Mouse (Mus musculus): Measurements from ENCODE around the gene 1700013G24Rik. TPM values are rescaled to one million over a fixed set of nuclear protein-coding genes. Genes with fewer than 3 reads are reported as not detected.
"Not testable (repeated sequence)": the region's sequence is repeated elsewhere in the genome, so short reads cannot be mapped to it uniquely, and the experiment has no call there.

1700013G24Rik gene
- polyA plus RNA-seq (2015; fragmentation: Nextera tagmentation; extraction: Ambion mirVana): not detected in 2 replicates

- Histone ChIP-seq H3K4me3 (ENCODE audit: low read length) (no peak within 1 kb of the TSS), H3K36me3 (ENCODE audit: control insufficient read depth, insufficient read depth) (no peaks in the 10 kb centered on the region), H3K27me3 (ENCODE audit: control insufficient read depth, insufficient read depth, low read length) (no peaks in the 10 kb centered on the region), H3K4me2 (ENCODE audit: low read depth, low read length) (no peak within 1 kb of the TSS), H3K9ac (ENCODE audit: low read length) (no peak within 1 kb of the TSS), H3K9me3 (replicated peaks; ENCODE audit: control insufficient read depth, low read length) (no peaks in the 10 kb centered on the region), H3K4me1 (ENCODE audit: control insufficient read depth, insufficient read depth, low read length) (peaks cover 19% of the 10 kb centered on the region), H3K27ac (ENCODE audit: low read length) (no peak within 1 kb of the TSS)
- ATAC-seq (replicated peaks; ENCODE audit: extremely low read depth, insufficient read depth, low FRiP score): no peak
- WGBS: 84% methylated on average over 8 of the region's 8 CpGs
Measured at GRCm38 (mm10) chr4:137453234-137453767, at the start of gene 1700013G24Rik. Gene 1700013G24Rik, plus strand, starts transcription at chr4:137453284.

- Histone ChIP-seq H3K27ac (ENCODE audit: low read length) (no peak overlapping the region), H3K4me3 (ENCODE audit: low read length) (no peak overlapping the region), H3K9ac (ENCODE audit: low read length) (no peak overlapping the region), H3K9me3 (replicated peaks; ENCODE audit: control insufficient read depth, low read length) (no peaks in the 10 kb centered on the region), H3K4me2 (ENCODE audit: low read depth, low read length) (no peak overlapping the region), H3K4me1 (ENCODE audit: control insufficient read depth, insufficient read depth, low read length) (no peaks in the 10 kb centered on the region), H3K36me3 (ENCODE audit: control insufficient read depth, insufficient read depth) (no peaks in the 10 kb centered on the region), H3K27me3 (ENCODE audit: control insufficient read depth, insufficient read depth, low read length) (no peaks in the 10 kb centered on the region)
- WGBS: 74% methylated on average over 3 of the region's 3 CpGs
- ATAC-seq (replicated peaks; ENCODE audit: extremely low read depth, insufficient read depth, low FRiP score): no peak
Measured at GRCm38 (mm10) chr4:137405571-137405970, 47.5 kb upstream of the 1700013G24Rik start.

GRCm38 (mm10) chr4:137409691-137410090 lies 43.4 kb upstream of the 1700013G24Rik start, which contains the start of gene Cela3a:
Gene Cela3a, minus strand, starts transcription at chr4:137409791.
- Histone ChIP-seq H3K4me2 (ENCODE audit: low read depth, low read length) (no peak within 1 kb of the TSS), H3K27ac (ENCODE audit: low read length) (no peak within 1 kb of the TSS), H3K9me3 (replicated peaks; ENCODE audit: control insufficient read depth, low read length) (no peaks in the 10 kb centered on the region), H3K4me3 (ENCODE audit: low read length) (no peak within 1 kb of the TSS), H3K4me1 (ENCODE audit: control insufficient read depth, insufficient read depth, low read length) (0 out of 2 replicates have a peak, but pooled peaks cover 3% of the 10 kb centered on the region), H3K27me3 (ENCODE audit: control insufficient read depth, insufficient read depth, low read length) (no peaks in the 10 kb centered on the region), H3K9ac (ENCODE audit: low read length) (no peak within 1 kb of the TSS), H3K36me3 (ENCODE audit: control insufficient read depth, insufficient read depth) (no peaks in the 10 kb centered on the region)
- ATAC-seq (replicated peaks; ENCODE audit: extremely low read depth, insufficient read depth, low FRiP score): no peak
- 88% methylated on average over 5 of the region's 5 CpGs for WGBS

GRCm38 (mm10) chr4:137412185-137412709 lies 40.8 kb upstream of the 1700013G24Rik start:
- not testable (repeated sequence) for H3K4me3 ChIP-seq (ENCODE audit: low read length); H3K36me3 ChIP-seq (ENCODE audit: control insufficient read depth, insufficient read depth); H3K4me1 ChIP-seq (ENCODE audit: control insufficient read depth, insufficient read depth, low read length); H3K27me3 ChIP-seq (ENCODE audit: control insufficient read depth, insufficient read depth, low read length); ATAC-seq (replicated peaks; ENCODE audit: extremely low read depth, insufficient read depth, low FRiP score); H3K4me2 ChIP-seq (ENCODE audit: low read depth, low read length); H3K9me3 ChIP-seq (replicated peaks; ENCODE audit: control insufficient read depth, low read length); H3K9ac ChIP-seq (ENCODE audit: low read length); H3K27ac ChIP-seq (ENCODE audit: low read length)
- 63% methylated on average over 7 of the region's 7 CpGs for WGBS

- no peak overlapping the region for H3K27ac ChIP-seq (ENCODE audit: low read length)
- no peak overlapping the region for H3K4me2 ChIP-seq (ENCODE audit: low read depth, low read length)
- no peaks in the 10 kb centered on the region for H3K9me3 ChIP-seq (replicated peaks; ENCODE audit: control insufficient read depth, low read length)
- WGBS: 57% methylated on average over 1 of the region's 1 CpGs
- no peak for ATAC-seq (replicated peaks; ENCODE audit: extremely low read depth, insufficient read depth, low FRiP score)
- H3K36me3 ChIP-seq (ENCODE audit: control insufficient read depth, insufficient read depth): no peaks in the 10 kb centered on the region
- H3K9ac ChIP-seq (ENCODE audit: low read length): no peak overlapping the region
- no peaks in the 10 kb centered on the region for H3K27me3 ChIP-seq (ENCODE audit: control insufficient read depth, insufficient read depth, low read length)
- 0 out of 2 replicates have a peak, but pooled peaks cover 3% of the 10 kb centered on the region for H3K4me1 ChIP-seq (ENCODE audit: control insufficient read depth, insufficient read depth, low read length)
- no peak overlapping the region for H3K4me3 ChIP-seq (ENCODE audit: low read length)
Measured at GRCm38 (mm10) chr4:137414936-137415335, 38.1 kb upstream of the 1700013G24Rik start.

- 61% methylated on average over 11 of the region's 11 CpGs for WGBS
- H3K9me3 ChIP-seq (replicated peaks; ENCODE audit: control insufficient read depth, low read length): no peaks in the 10 kb centered on the region
- no peak overlapping the region for H3K4me3 ChIP-seq (ENCODE audit: low read length)
- no peak for ATAC-seq (replicated peaks; ENCODE audit: extremely low read depth, insufficient read depth, low FRiP score)
- no peak overlapping the region for H3K9ac ChIP-seq (ENCODE audit: low read length)
- H3K27ac ChIP-seq (ENCODE audit: low read length): no peak overlapping the region
- no peaks in the 10 kb centered on the region for H3K4me1 ChIP-seq (ENCODE audit: control insufficient read depth, insufficient read depth, low read length)
- no peaks in the 10 kb centered on the region for H3K36me3 ChIP-seq (ENCODE audit: control insufficient read depth, insufficient read depth)
- no peaks in the 10 kb centered on the region for H3K27me3 ChIP-seq (ENCODE audit: control insufficient read depth, insufficient read depth, low read length)
- H3K4me2 ChIP-seq (ENCODE audit: low read depth, low read length): no peak overlapping the region
Measured at GRCm38 (mm10) chr4:137417712-137418564, 35.1 kb upstream of the 1700013G24Rik start.

- Histone ChIP-seq H3K9me3 (replicated peaks; ENCODE audit: control insufficient read depth, low read length) (no peaks in the 10 kb centered on the region), H3K4me3 (ENCODE audit: low read length) (no peak within 1 kb of the TSS), H3K9ac (ENCODE audit: low read length) (no peak within 1 kb of the TSS), H3K27me3 (ENCODE audit: control insufficient read depth, insufficient read depth, low read length) (no peaks in the 10 kb centered on the region), H3K4me1 (ENCODE audit: control insufficient read depth, insufficient read depth, low read length) (no peaks in the 10 kb centered on the region), H3K27ac (ENCODE audit: low read length) (no peak within 1 kb of the TSS), H3K4me2 (ENCODE audit: low read depth, low read length) (no peak within 1 kb of the TSS), H3K36me3 (ENCODE audit: control insufficient read depth, insufficient read depth) (no peaks in the 10 kb centered on the region)
- 61% methylated on average over 4 of the region's 4 CpGs for WGBS
- no peak for ATAC-seq (replicated peaks; ENCODE audit: extremely low read depth, insufficient read depth, low FRiP score)
Measured at GRCm38 (mm10) chr4:137430502-137430901, 22.6 kb upstream of the 1700013G24Rik start, which contains the start of gene Cela3b. Gene Cela3b, minus strand, starts transcription at chr4:137430540.

GRCm38 (mm10) chr4:137432700-137433550 lies 20.2 kb upstream of the 1700013G24Rik start:
- 39% methylated on average over 10 of the region's 10 CpGs for WGBS

More at GRCm38 (mm10) chr4:137432700-137433550, 20.2 kb upstream of the 1700013G24Rik start:
- H3K27me3 ChIP-seq (ENCODE audit: control insufficient read depth, insufficient read depth, low read length); H3K9me3 ChIP-seq (replicated peaks; ENCODE audit: control insufficient read depth, low read length); H3K4me2 ChIP-seq (ENCODE audit: low read depth, low read length); H3K9ac ChIP-seq (ENCODE audit: low read length); H3K4me3 ChIP-seq (ENCODE audit: low read length); H3K36me3 ChIP-seq (ENCODE audit: control insufficient read depth, insufficient read depth); H3K4me1 ChIP-seq (ENCODE audit: control insufficient read depth, insufficient read depth, low read length): not testable (repeated sequence)
- H3K27ac ChIP-seq (ENCODE audit: low read length): peak overlapping the region; percentile 23
- ATAC-seq (replicated peaks; ENCODE audit: extremely low read depth, insufficient read depth, low FRiP score): peak; percentile 59

Data from heart, embryonic 16.5 days (tissue).